9 mouse cellular contexts compared by ENCODE assay signal in genomic region chr13:37666207-37667003, GRCm38 (mm10).
DNase-seq lines count a peak whose midpoint lies in the region; ATAC-seq and TF ChIP-seq lines count a peak whose summit lies in the region.
"Had no signal": no experiment of that assay in that cellular context is flagged by ENCODE, and none has a peak within 500 bp of the region (broad histone marks: within the 10 kb centered on the region; RNA-seq: fewer than 3 reads in every experiment).

No protein-coding gene starts in this region.

- H3K9ac ChIP-seq in liver, adult 2 months (ENCODE audit: low read depth, low read length), result peak overlapping the region; percentile 80

- ATAC-seq in hematopoietic stem cell, adult 5-6 weeks (replicated peaks in 1 of 2; ENCODE audit: insufficient read depth in 1 of 2, low FRiP score in 2 of 2, low TSS enrichment in 1 of 2, low read depth in 1 of 2, poor library complexity in 2 of 2, severe bottlenecking in 2 of 2), result peak; percentile 66 to 77
- ATAC-seq: midbrain, embryonic 16.5 days had no signal

- no peaks in the 10 kb centered on the region for H3K36me3 ChIP-seq in liver, adult 2 months (ENCODE audit: control insufficient read depth, insufficient read depth, low read length)
- no peaks in the 10 kb centered on the region for H3K36me3 ChIP-seq in small intestine, adult 2 months (ENCODE audit: control insufficient read depth, insufficient read depth, low read length)

- TF ChIP-seq POLR2A in liver, adult 2 months (IDR thresholded peaks at IDR 0.05; ENCODE audit: extremely low read depth, insufficient read depth, low read length), result peak; percentile 40; the same call in 1 of the 2 replicates
- TF ChIP-seq POLR2A in small intestine, adult 2 months (IDR thresholded peaks at IDR 0.05; ENCODE audit: low read depth, low read length), result no peak; the same call in 1 of the 2 replicates
- no peak for TF ChIP-seq POLR2A in cerebellum, adult 2 months (IDR thresholded peaks at IDR 0.05; ENCODE audit: borderline replicate concordance, insufficient read depth, low read length)

- 0 out of 2 replicates have a peak, but pooled peaks cover 3% of the 10 kb centered on the region for H3K79me2 ChIP-seq in liver, adult 2 months (ENCODE audit: control insufficient read depth, insufficient read depth, low read length)

- peak overlapping the region; percentile 89 for H3K27ac ChIP-seq in liver, adult 2 months (replicated peaks; ENCODE audit: insufficient read depth, low read depth, low read length)
- peak overlapping the region; percentile 23 for H3K27ac ChIP-seq in small intestine, adult 2 months (ENCODE audit: insufficient read depth, low read depth, low read length)
- no peak overlapping the region for H3K27ac ChIP-seq in cerebellum, adult 2 months (ENCODE audit: insufficient read depth, low read length)

- TF ChIP-seq CTCF in liver, adult 2 months (IDR thresholded peaks at IDR 0.05; ENCODE audit: low read depth, low read length), result no peak
- TF ChIP-seq CTCF in small intestine, adult 2 months (IDR thresholded peaks at IDR 0.05; ENCODE audit: extremely low read depth, insufficient read length, insufficient replicate concordance, low read depth, low read length), result no peak
- TF ChIP-seq CTCF in cerebellum, adult 2 months (IDR thresholded peaks at IDR 0.05; ENCODE audit: borderline replicate concordance, insufficient read depth, low read depth, low read length), result no peak

- peaks cover 20% of the 10 kb centered on the region for H3K4me1 ChIP-seq in liver, adult 2 months (ENCODE audit: control insufficient read depth, insufficient read depth, low read length)
- H3K4me1 ChIP-seq in small intestine, adult 2 months (ENCODE audit: control insufficient read depth, insufficient read depth, insufficient read length, low read length), result peaks cover 15% of the 10 kb centered on the region; the same call in 1 of the 2 replicates
- H3K4me1 ChIP-seq in cerebellum, adult 2 months (ENCODE audit: control insufficient read depth, insufficient read depth, low read length), result no peaks in the 10 kb centered on the region

- H3K27me3 ChIP-seq in liver, adult 2 months (ENCODE audit: control insufficient read depth, insufficient read depth, low read length), result no peaks in the 10 kb centered on the region
- H3K27me3 ChIP-seq in small intestine, adult 2 months (ENCODE audit: control insufficient read depth, insufficient read depth, low read length), result no peaks in the 10 kb centered on the region
- no peaks in the 10 kb centered on the region for H3K27me3 ChIP-seq in cerebellum, adult 2 months (ENCODE audit: control insufficient read depth, insufficient read depth, low read length)

- WGBS in liver, adult 2 months, result 20% methylated on average over 22 of the region's 22 CpGs
- WGBS in small intestine, adult 2 months, result 23% methylated on average over 22 of the region's 22 CpGs
- 62% methylated on average over 22 of the region's 22 CpGs for WGBS in cerebellum, adult 2 months

- peak overlapping the region; percentile 61 for H3K4me3 ChIP-seq in liver, adult 2 months (ENCODE audit: insufficient read depth, low read depth, low read length)
- H3K4me3 ChIP-seq in small intestine, adult 2 months (ENCODE audit: low read depth, low read length), result peak overlapping the region; percentile 28
- no peak overlapping the region for H3K4me3 ChIP-seq in cerebellum, adult 2 months (replicated peaks; ENCODE audit: insufficient read depth, low read depth, low read length)

- DNase-seq in ovary, adult 18-20 months (ENCODE audit: low spot score), result peak; percentile 18
- DNase-seq in ovary, postnatal 10 days (ENCODE audit: low spot score), result no peak
- DNase-seq in liver, adult 2 months (ENCODE audit: extremely low read depth, low read depth, low spot score), result peak; percentile 96
- no peak for DNase-seq in adrenal gland, adult 8-10 months
- no peak for DNase-seq in cerebellum, adult 2 months
- DNase-seq: adrenal gland, postnatal 14 days had no signal

Comparison
In these comparisons a context has a peak if more than half of its experiments do, and no peak if none do; other contexts are left out.
1. DNase-seq: peak in ovary, adult 18-20 months (single experiment) and liver, adult 2 months (single experiment); none in ovary, postnatal 10 days (single experiment), adrenal gland, adult 8-10 months (single experiment) and cerebellum, adult 2 months (0 of 2).